ENCODE assay signal across 8 mouse cellular contexts in genomic region chr13:74350435-74350906, GRCm38 (mm10). TPM values are rescaled to one million over a fixed set of nuclear protein-coding genes. Genes with fewer than 3 reads are reported as not detected.
DNase-seq lines count a peak whose midpoint lies in the region; ATAC-seq and TF ChIP-seq lines count a peak whose summit lies in the region.

No protein-coding gene starts in this region.

- H3K36me3 ChIP-seq in heart, embryonic 13.5 days = peaks cover 25% of the 10 kb centered on the region
- peaks cover 13% of the 10 kb centered on the region for H3K36me3 ChIP-seq in ES-Bruce4 (ENCODE audit: control insufficient read depth, insufficient read depth, low read length, poor library complexity, severe bottlenecking)
- H3K36me3 ChIP-seq in forebrain, embryonic 12.5 days (replicated peaks) = peaks cover 23% of the 10 kb centered on the region
- H3K36me3 ChIP-seq in liver, adult 2 months (ENCODE audit: control insufficient read depth, insufficient read depth, low read length) = peaks cover 11% of the 10 kb centered on the region
- peaks cover 5% of the 10 kb centered on the region; the same call in 1 of the 2 replicates for H3K36me3 ChIP-seq in stomach, embryonic 16.5 days (ENCODE audit: control insufficient read depth, insufficient read depth, low read length)

- no peak for TF ChIP-seq POLR2A in ES-Bruce4 (IDR thresholded peaks at IDR 0.05; ENCODE audit: insufficient read depth, low read length)
- TF ChIP-seq POLR2A in liver, adult 2 months (IDR thresholded peaks at IDR 0.05; ENCODE audit: extremely low read depth, insufficient read depth, low read length) = no peak

- H3K27ac ChIP-seq in heart, embryonic 13.5 days (replicated peaks) = peak overlapping the region; percentile 90
- no peak overlapping the region for H3K27ac ChIP-seq in ES-Bruce4 (ENCODE audit: insufficient read depth, low read length)
- H3K27ac ChIP-seq in forebrain, embryonic 12.5 days = peak overlapping the region; percentile 37; the same call in 1 of the 2 replicates
- H3K27ac ChIP-seq in liver, adult 2 months (replicated peaks; ENCODE audit: insufficient read depth, low read depth, low read length) = peak overlapping the region; percentile 69
- H3K27ac ChIP-seq in stomach, embryonic 16.5 days (ENCODE audit: low read length) = peak overlapping the region; percentile 12

- under 1% methylated on average over 15 of the region's 15 CpGs for WGBS in heart, embryonic 13.5 days
- WGBS in forebrain, embryonic 12.5 days = 1% methylated on average over 15 of the region's 15 CpGs
- under 1% methylated on average over 15 of the region's 15 CpGs for WGBS in liver, adult 2 months
- WGBS in stomach, embryonic 16.5 days = 2% methylated on average over 15 of the region's 15 CpGs

- no peak for DNase-seq in heart, adult 11 months
- DNase-seq in liver, adult 2 months (ENCODE audit: extremely low read depth, low read depth, low spot score) = no peak
- DNase-seq in spleen, postnatal 36 days (ENCODE audit: low spot score in 2 of 2) = no peak
- no peak for DNase-seq in c-Kit-positive CD71-positive TER-119-positive erythroid progenitor cells, embryonic 14.5 days (ENCODE audit: low spot score)

- TF ChIP-seq EP300 in ES-Bruce4 (IDR thresholded peaks at IDR 0.05; ENCODE audit: insufficient read depth, low read depth, low read length) = no peak

- H3K4me1 ChIP-seq in heart, embryonic 13.5 days = peaks cover 24% of the 10 kb centered on the region
- no peaks in the 10 kb centered on the region for H3K4me1 ChIP-seq in ES-Bruce4 (ENCODE audit: control insufficient read depth, insufficient read depth, low read length)
- H3K4me1 ChIP-seq in forebrain, embryonic 12.5 days = peaks cover 20% of the 10 kb centered on the region
- H3K4me1 ChIP-seq in liver, adult 2 months (ENCODE audit: control insufficient read depth, insufficient read depth, low read length) = peaks cover 5% of the 10 kb centered on the region; the same call in 1 of the 2 replicates
- H3K4me1 ChIP-seq in stomach, embryonic 16.5 days (ENCODE audit: control insufficient read depth, insufficient read depth, low read length) = peaks cover 14% of the 10 kb centered on the region

- H3K9ac ChIP-seq in heart, embryonic 13.5 days = peak overlapping the region; percentile 91
- H3K9ac ChIP-seq in ES-Bruce4 (ENCODE audit: low read depth, poor library complexity, severe bottlenecking) = peak overlapping the region; percentile 61
- peak overlapping the region; percentile 77 for H3K9ac ChIP-seq in forebrain, embryonic 12.5 days
- peak overlapping the region; percentile 79 for H3K9ac ChIP-seq in liver, adult 2 months (ENCODE audit: low read depth, low read length)
- peak overlapping the region; percentile 90 for H3K9ac ChIP-seq in stomach, embryonic 16.5 days (ENCODE audit: low read length)

- no peaks in the 10 kb centered on the region for H3K27me3 ChIP-seq in heart, embryonic 13.5 days (replicated peaks)
- no peaks in the 10 kb centered on the region for H3K27me3 ChIP-seq in ES-Bruce4 (ENCODE audit: control insufficient read depth, insufficient read depth, low read length, poor library complexity, severe bottlenecking)
- H3K27me3 ChIP-seq in forebrain, embryonic 12.5 days = no peaks in the 10 kb centered on the region
- no peaks in the 10 kb centered on the region for H3K27me3 ChIP-seq in liver, adult 2 months (ENCODE audit: control insufficient read depth, insufficient read depth, low read length)
- H3K27me3 ChIP-seq in stomach, embryonic 16.5 days (ENCODE audit: control insufficient read depth, insufficient read depth, low read length) = no peaks in the 10 kb centered on the region

- no peak for TF ChIP-seq CTCF in ES-Bruce4 (IDR thresholded peaks at IDR 0.05; ENCODE audit: low read depth, low read length)
- TF ChIP-seq CTCF in liver, adult 2 months (IDR thresholded peaks at IDR 0.05; ENCODE audit: low read depth, low read length) = no peak

- H3K79me2 ChIP-seq in liver, adult 2 months (ENCODE audit: control insufficient read depth, insufficient read depth, low read length) = no peaks in the 10 kb centered on the region

- 0 out of 2 replicates have a peak, but pooled peaks have one; percentile 2 for ATAC-seq in heart, embryonic 13.5 days (ENCODE audit: extremely low read depth, insufficient number of reproducible peaks, low FRiP score, low TSS enrichment)
- peak; percentile 63; the same call in 1 of the 2 replicates for ATAC-seq in forebrain, embryonic 12.5 days (ENCODE audit: low FRiP score)
- ATAC-seq in stomach, embryonic 16.5 days (ENCODE audit: insufficient read depth, low FRiP score) = no peak

- H3K4me3 ChIP-seq in heart, embryonic 13.5 days = peak overlapping the region; percentile 77
- H3K4me3 ChIP-seq in ES-Bruce4 (ENCODE audit: low read depth, low read length) = peak overlapping the region; percentile 87
- peak overlapping the region; percentile 57 for H3K4me3 ChIP-seq in forebrain, embryonic 12.5 days (replicated peaks)
- H3K4me3 ChIP-seq in liver, adult 2 months (ENCODE audit: insufficient read depth, low read depth, low read length) = peak overlapping the region; percentile 77
- peak overlapping the region; percentile 77 for H3K4me3 ChIP-seq in stomach, embryonic 16.5 days (replicated peaks; ENCODE audit: low read length)

- peak overlapping the region; percentile 71 for H3K4me2 ChIP-seq in heart, embryonic 13.5 days
- H3K4me2 ChIP-seq in forebrain, embryonic 12.5 days = peak overlapping the region; percentile 53
- peak overlapping the region; percentile 80 for H3K4me2 ChIP-seq in stomach, embryonic 16.5 days (ENCODE audit: low read depth, low read length)

- no peaks in the 10 kb centered on the region for H3K9me3 ChIP-seq in heart, embryonic 13.5 days
- H3K9me3 ChIP-seq in ES-Bruce4 (replicated peaks; ENCODE audit: control insufficient read depth, insufficient read depth, low read length, poor library complexity, severe bottlenecking) = no peaks in the 10 kb centered on the region
- H3K9me3 ChIP-seq in forebrain, embryonic 12.5 days = no peaks in the 10 kb centered on the region
- H3K9me3 ChIP-seq in stomach, embryonic 16.5 days (replicated peaks; ENCODE audit: control insufficient read depth, low read length) = no peaks in the 10 kb centered on the region

RNA-seq across cellular contexts. Expression of gene Ccdc127, which starts 0.4 kb away (rescaled TPM):
- 38.4 and 43.3 TPM in 2 replicates for polyA plus RNA-seq in heart, embryonic 13.5 days (2015; fragmentation: Nextera tagmentation; extraction: Ambion mirVana)
- 55.8 TPM in 2 replicates for polyA plus RNA-seq in ES-Bruce4 (2011; ENCODE audit: insufficient read depth, insufficient read length, low read depth, missing spikeins)
- 60.2 and 67.6 TPM in 2 replicates for polyA plus RNA-seq in forebrain, embryonic 12.5 days (2016; fragmentation: Nextera tagmentation; extraction: Ambion mirVana)
- total RNA-seq in liver, adult 2 months (2014; rRNA removed) = 5.3 and 5.5 TPM in 2 replicates
- polyA plus RNA-seq in liver, adult 2 months (2012; rRNA removed) = 2.3 and 2.6 TPM in 2 replicates
- polyA plus RNA-seq in stomach, embryonic 16.5 days (2015; fragmentation: Nextera tagmentation; extraction: Ambion mirVana) = 53.2 and 60.8 TPM in 2 replicates

RNA-seq across cellular contexts. Expression of gene Sdha, which starts 0.4 kb away (rescaled TPM):
- polyA plus RNA-seq in heart, embryonic 13.5 days (2015; fragmentation: Nextera tagmentation; extraction: Ambion mirVana) = 427 and 491 TPM in 2 replicates
- polyA plus RNA-seq in ES-Bruce4 (2011; ENCODE audit: insufficient read depth, insufficient read length, low read depth, missing spikeins) = 219 and 239 TPM in 2 replicates
- polyA plus RNA-seq in forebrain, embryonic 12.5 days (2016; fragmentation: Nextera tagmentation; extraction: Ambion mirVana) = 231 and 233 TPM in 2 replicates
- 293 and 295 TPM in 2 replicates for total RNA-seq in liver, adult 2 months (2014; rRNA removed)
- 199 and 223 TPM in 2 replicates for polyA plus RNA-seq in liver, adult 2 months (2012; rRNA removed)
- 273 and 292 TPM in 2 replicates for polyA plus RNA-seq in stomach, embryonic 16.5 days (2015; fragmentation: Nextera tagmentation; extraction: Ambion mirVana)

RNA-seq across cellular contexts. Expression of gene Lrrc14b, which starts 13.3 kb away (rescaled TPM):
- 2.6 and 3.2 TPM in 2 replicates for polyA plus RNA-seq in heart, embryonic 13.5 days (2015; fragmentation: Nextera tagmentation; extraction: Ambion mirVana)
- not detected in 2 replicates for polyA plus RNA-seq in ES-Bruce4 (2011; ENCODE audit: insufficient read depth, insufficient read length, low read depth, missing spikeins)
- not detected in 2 replicates for polyA plus RNA-seq in forebrain, embryonic 12.5 days (2016; fragmentation: Nextera tagmentation; extraction: Ambion mirVana)
- 0.18 and 0.54 TPM in 2 replicates for total RNA-seq in liver, adult 2 months (2014; rRNA removed)
- 0.39 and 0.54 TPM in 2 replicates for polyA plus RNA-seq in liver, adult 2 months (2012; rRNA removed)
- polyA plus RNA-seq in stomach, embryonic 16.5 days (2015; fragmentation: Nextera tagmentation; extraction: Ambion mirVana) = not detected in 2 replicates

RNA-seq across cellular contexts. Expression of gene Pdcd6, which starts 33.1 kb away (rescaled TPM):
- polyA plus RNA-seq in heart, embryonic 13.5 days (2015; fragmentation: Nextera tagmentation; extraction: Ambion mirVana) = 82.5 and 102 TPM in 2 replicates
- polyA plus RNA-seq in ES-Bruce4 (2011; ENCODE audit: insufficient read depth, insufficient read length, low read depth, missing spikeins) = 88.7 and 97.1 TPM in 2 replicates
- 105 and 114 TPM in 2 replicates for polyA plus RNA-seq in forebrain, embryonic 12.5 days (2016; fragmentation: Nextera tagmentation; extraction: Ambion mirVana)
- 123 and 140 TPM in 2 replicates for total RNA-seq in liver, adult 2 months (2014; rRNA removed)
- 77.0 and 82.5 TPM in 2 replicates for polyA plus RNA-seq in liver, adult 2 months (2012; rRNA removed)
- polyA plus RNA-seq in stomach, embryonic 16.5 days (2015; fragmentation: Nextera tagmentation; extraction: Ambion mirVana) = 153 and 164 TPM in 2 replicates

RNA-seq across cellular contexts. Expression of gene Zfp72, which starts 40.2 kb away (rescaled TPM):
- 3.1 and 3.8 TPM in 2 replicates for polyA plus RNA-seq in heart, embryonic 13.5 days (2015; fragmentation: Nextera tagmentation; extraction: Ambion mirVana)
- 4.9 and 5.9 TPM in 2 replicates for polyA plus RNA-seq in ES-Bruce4 (2011; ENCODE audit: insufficient read depth, insufficient read length, low read depth, missing spikeins)
- polyA plus RNA-seq in forebrain, embryonic 12.5 days (2016; fragmentation: Nextera tagmentation; extraction: Ambion mirVana) = 3.1 and 3.2 TPM in 2 replicates
- 1.7 and 2.8 TPM in 2 replicates for total RNA-seq in liver, adult 2 months (2014; rRNA removed)
- 0.10 and 0.21 TPM in 2 replicates for polyA plus RNA-seq in liver, adult 2 months (2012; rRNA removed)
- polyA plus RNA-seq in stomach, embryonic 16.5 days (2015; fragmentation: Nextera tagmentation; extraction: Ambion mirVana) = 5.4 and 5.5 TPM in 2 replicates

Comparison
In these comparisons a context has a peak if more than half of its experiments do, and no peak if none do; other contexts are left out.
1. RNA of gene Ccdc127, which starts 0.4 kb away (polyA plus RNA-seq): 60.2 to 67.6 TPM in forebrain, embryonic 12.5 days, 55.8 TPM in ES-Bruce4, 53.2 to 60.8 TPM in stomach, embryonic 16.5 days and 38.4 to 43.3 TPM in heart, embryonic 13.5 days; 2.3 to 2.6 TPM in liver, adult 2 months; every median in the first group is over 10 times any median in the second.
2. Peak in every context shown above with its lines, with median percentiles within 50 percentile points of each other: H3K4me2 ChIP-seq, H3K4me3 ChIP-seq and H3K9ac ChIP-seq.